Mouse (Mus musculus) heart, adult 2 months (tissue): Measurements from ENCODE around the gene Col4a2. TPM values are rescaled to one million over a fixed set of nuclear protein-coding genes. Genes with fewer than 3 reads are reported as not detected.

ENCODE experiments used
- DNase-seq, 2 experiments: peaks; one replicate each; pipeline ENCODE4 v3.0.0; 2021
- H3K27ac ChIP-seq: fragments of 200-600 bp; 2 replicates; pipeline ENCODE4 v1.8.1; 2022
- H3K27me3 ChIP-seq: fragments of 200-500 bp; 2 replicates; pipeline ENCODE4 v1.6.1; 2012; ENCODE audit warnings: mild to moderate bottlenecking, low read length, inconsistent platforms, mixed read lengths; ENCODE audit not compliant: control insufficient read depth, insufficient read depth
- H3K36me3 ChIP-seq: fragments of 200-500 bp; 2 replicates; pipeline ENCODE4 v1.6.1; 2012; ENCODE audit warnings: low read length, inconsistent platforms; ENCODE audit not compliant: control insufficient read depth, insufficient read depth
- H3K4me1 ChIP-seq: fragments of 200-500 bp; 2 replicates; pipeline ENCODE4 v1.6.1; 2011; ENCODE audit warnings: low read length; ENCODE audit not compliant: control insufficient read depth, insufficient read depth
- H3K4me3 ChIP-seq: fragments of 200-600 bp; 2 replicates; pipeline ENCODE4 v1.8.1; 2022
- H3K79me2 ChIP-seq: fragments of 200-500 bp; replicated peaks from 2 replicates; pipeline ENCODE4 v1.6.1; 2012; ENCODE audit warnings: mild to moderate bottlenecking, inconsistent platforms, low read length, moderate library complexity, mixed read lengths; ENCODE audit not compliant: control insufficient read depth, insufficient read depth
- H3K9ac ChIP-seq: fragments of 200-500 bp; 2 replicates; pipeline ENCODE4 v1.6.1; 2012; ENCODE audit warnings: low read depth, mild to moderate bottlenecking, control low read depth, inconsistent platforms, low read length, mixed read lengths
- CTCF ChIP-seq: fragments of 200-600 bp; IDR thresholded peaks from 2 replicates; pipeline ENCODE4 v1.8.1; 2022; ENCODE audit warnings: antibody characterized with exemption, mild to moderate bottlenecking, moderate library complexity
- EP300 ChIP-seq: fragments of 200-500 bp; IDR thresholded peaks from 2 replicates; pipeline ENCODE4 v1.6.1; 2011; ENCODE audit warnings: low read depth, low read length, control low read depth; ENCODE audit not compliant: insufficient read depth
- POLR2A ChIP-seq: fragments of 200-500 bp; IDR thresholded peaks from 2 replicates; pipeline ENCODE4 v1.6.1; 2011; ENCODE audit warnings: mild to moderate bottlenecking, low read depth, low read length, control low read depth; ENCODE audit not compliant: insufficient read depth
- WGBS: fragments of 180-500 bp; shearing (Covaris S2); methylation state at CpG from one replicate; pipeline ENCODE4 v1.1.7; 2018; 5-methylcytosine and 5-hydroxymethylcytosine counted together
- intact Hi-C: fragments of 180-260 bp; cut with DNase I; formaldehyde crosslinking; loops from one replicate; pipeline ENCODE4 v1.15.1; 2025
- polyA plus RNA-seq: library from polyadenylated mRNA; depleted of rRNA; stranded (reverse); fragments of >200 nt; gene quantifications from 2 replicates; pipeline ENCODE4 v1.2.3, GENCODE M21; 2012
- total RNA-seq, 2 experiments: library from RNA; stranded (reverse); gene quantifications; 2 replicates each; pipeline ENCODE4 v1.2.3; 2021

Gene Col4a2
- total and polyA plus RNA-seq, 3 experiments: 104 to 172 (median 139) TPM

- Histone ChIP-seq H3K4me1 (peaks cover 17% of the 10 kb centered on the region), H3K79me2 (no peaks in the 10 kb centered on the region), H3K9ac (no peak overlapping the region), H3K27ac (no peak overlapping the region), H3K36me3 (peaks cover 2% of the 10 kb centered on the region), H3K4me3 (no peak overlapping the region), H3K27me3 (no peaks in the 10 kb centered on the region)
- TF ChIP-seq POLR2A (no peak), CTCF (no peak), EP300 (no peak)
- WGBS: 8% methylated on average over 2 of the region's 2 CpGs
- DNase-seq: peak in 1 of 2 experiments; percentile 67
- intact Hi-C loops: no loop called here
Measured at GRCm38 (mm10) chr8:11460934-11461333, 148.3 kb downstream of the Col4a2 start.

GRCm38 (mm10) chr8:11461847-11462246 is 149.2 kb downstream of the Col4a2 start:
- Histone ChIP-seq H3K36me3 (peaks cover 2% of the 10 kb centered on the region), H3K4me3 (no peak overlapping the region), H3K27me3 (no peaks in the 10 kb centered on the region), H3K27ac (peak overlapping the region; percentile 20; the same call in 1 of the 2 replicates), H3K9ac (no peak overlapping the region), H3K79me2 (no peaks in the 10 kb centered on the region), H3K4me1 (peaks cover 17% of the 10 kb centered on the region)
- no peak for TF ChIP-seq EP300
- whole genome bisulfite sequencing: 35% methylated on average over 2 of the region's 2 CpGs
- intact Hi-C loops: no loop called here
- no peak for DNase-seq

- TF ChIP-seq POLR2A (no peak), CTCF (no peak), EP300 (no peak)
- no peak overlapping the region for H3K27ac ChIP-seq
- H3K27me3 ChIP-seq: no peaks in the 10 kb centered on the region
- H3K4me1 ChIP-seq: peaks cover 16% of the 10 kb centered on the region
- H3K79me2 ChIP-seq: no peaks in the 10 kb centered on the region
- no peak overlapping the region for H3K4me3 ChIP-seq
- WGBS: 93% methylated on average over 4 of the region's 4 CpGs
- H3K9ac ChIP-seq: no peak overlapping the region
- H3K36me3 ChIP-seq: peaks cover 2% of the 10 kb centered on the region
- intact Hi-C loops: no loop called here
- DNase-seq: no peak
Measured at GRCm38 (mm10) chr8:11462641-11463040, 150.0 kb downstream of the Col4a2 start.

- intact Hi-C loops: no loop called here
- H3K4me3 ChIP-seq: no peak overlapping the region
- no peak overlapping the region for H3K9ac ChIP-seq
- H3K36me3 ChIP-seq: peaks cover 2% of the 10 kb centered on the region
- 0 out of 2 replicates have a peak, but pooled peaks cover 1% of the 10 kb centered on the region for H3K79me2 ChIP-seq
- H3K27ac ChIP-seq: peak overlapping the region; percentile 61
- no peaks in the 10 kb centered on the region for H3K27me3 ChIP-seq
- whole genome bisulfite sequencing: 68% methylated on average over 2 of the region's 2 CpGs
- DNase-seq: no peak
- H3K4me1 ChIP-seq: peaks cover 11% of the 10 kb centered on the region
- TF ChIP-seq EP300 (no peak), POLR2A (no peak), CTCF (no peak)
Measured at GRCm38 (mm10) chr8:11463541-11463888, 150.9 kb downstream of the Col4a2 start.

- Histone ChIP-seq H3K9ac (no peak overlapping the region), H3K4me1 (peaks cover 11% of the 10 kb centered on the region), H3K79me2 (0 out of 2 replicates have a peak, but pooled peaks cover 1% of the 10 kb centered on the region), H3K27ac (peak overlapping the region; percentile 61), H3K27me3 (no peaks in the 10 kb centered on the region), H3K4me3 (no peak overlapping the region), H3K36me3 (peaks cover 2% of the 10 kb centered on the region)
- DNase-seq: peak in 1 of 2 experiments; percentile 50
- no peak for TF ChIP-seq POLR2A
- no peak for TF ChIP-seq CTCF
- TF ChIP-seq EP300: no peak
- intact Hi-C loops: no loop called here
- WGBS: 53% methylated on average over 12 of the region's 12 CpGs
Measured at GRCm38 (mm10) chr8:11463889-11464706, 151.5 kb downstream of the Col4a2 start.

GRCm38 (mm10) chr8:11464707-11464964 is 152.0 kb downstream of the Col4a2 start:
- Histone ChIP-seq H3K9ac (no peak overlapping the region), H3K27ac (no peak overlapping the region), H3K36me3 (peaks cover 2% of the 10 kb centered on the region), H3K4me1 (peaks cover 11% of the 10 kb centered on the region), H3K4me3 (no peak overlapping the region), H3K79me2 (0 out of 2 replicates have a peak, but pooled peaks cover 1% of the 10 kb centered on the region), H3K27me3 (no peaks in the 10 kb centered on the region)
- no peak for TF ChIP-seq CTCF
- TF ChIP-seq EP300: no peak
- TF ChIP-seq POLR2A: no peak
- intact Hi-C loops: no loop called here
- 56% methylated on average over 3 of the region's 3 CpGs for WGBS
- no peak for DNase-seq
